Mouse (Mus musculus) MEL-GATA-1-ER (cell line): ENCODE data around the gene Zfpm1.
A peak's percentile ranks its signal among the peaks of the same experiment; 100 is the strongest.

ENCODE experiments used
- DNase-seq: peaks from one replicate; pipeline ENCODE4 v3.0.0-alpha.2; 2012; ENCODE audit warnings: low read depth; ENCODE audit errors: extremely low read depth

The Zfpm1 gene

GRCm38 (mm10) chr8:122282035-122282358 lies at the start of gene Zfpm1:
Zfpm1 (plus strand) TSS chr8:122282141.
- no peak for DNase-seq

- DNase-seq = no peak
Measured at GRCm38 (mm10) chr8:122234055-122234454, 47.9 kb upstream of the Zfpm1 start.

GRCm38 (mm10) chr8:122236521-122236920 lies 45.4 kb upstream of the Zfpm1 start:
- DNase-seq = no peak

GRCm38 (mm10) chr8:122238225-122238624 lies 43.7 kb upstream of the Zfpm1 start:
- no peak for DNase-seq

- DNase-seq = no peak
Measured at GRCm38 (mm10) chr8:122238731-122239130, 43.2 kb upstream of the Zfpm1 start.

- no peak for DNase-seq
Measured at GRCm38 (mm10) chr8:122240241-122241026, 41.5 kb upstream of the Zfpm1 start.

- DNase-seq = no peak
Measured at GRCm38 (mm10) chr8:122243310-122243709, 38.6 kb upstream of the Zfpm1 start.

- DNase-seq = no peak
Measured at GRCm38 (mm10) chr8:122245161-122245560, 36.8 kb upstream of the Zfpm1 start.

- no peak for DNase-seq
Measured at GRCm38 (mm10) chr8:122246257-122247211, 35.4 kb upstream of the Zfpm1 start.

GRCm38 (mm10) chr8:122251739-122252138 lies 30.2 kb upstream of the Zfpm1 start:
- no peak for DNase-seq

GRCm38 (mm10) chr8:122252366-122252765 lies 29.6 kb upstream of the Zfpm1 start:
- DNase-seq = no peak

GRCm38 (mm10) chr8:122259351-122259750 lies 22.6 kb upstream of the Zfpm1 start:
- no peak for DNase-seq

GRCm38 (mm10) chr8:122260755-122261154 lies 21.2 kb upstream of the Zfpm1 start:
- no peak for DNase-seq

GRCm38 (mm10) chr8:122262835-122263234 lies 19.1 kb upstream of the Zfpm1 start:
- no peak for DNase-seq

GRCm38 (mm10) chr8:122264243-122264642 lies 17.7 kb upstream of the Zfpm1 start:
- no peak for DNase-seq

- DNase-seq = no peak
Measured at GRCm38 (mm10) chr8:122265522-122265921, 16.4 kb upstream of the Zfpm1 start.

GRCm38 (mm10) chr8:122266867-122267266 lies 15.1 kb upstream of the Zfpm1 start:
- DNase-seq = no peak

GRCm38 (mm10) chr8:122268861-122269260 lies 13.1 kb upstream of the Zfpm1 start:
- DNase-seq = no peak

GRCm38 (mm10) chr8:122269404-122269803 lies 12.5 kb upstream of the Zfpm1 start:
- DNase-seq = no peak

GRCm38 (mm10) chr8:122270555-122270954 lies 11.4 kb upstream of the Zfpm1 start:
- DNase-seq = no peak

- peak; percentile 59 for DNase-seq
Measured at GRCm38 (mm10) chr8:122273152-122273551, 8.8 kb upstream of the Zfpm1 start.

- no peak for DNase-seq
Measured at GRCm38 (mm10) chr8:122273826-122274225, 8.1 kb upstream of the Zfpm1 start.
